Mouse (Mus musculus): ENCODE data around the gene Cdc37.

Cdc37 gene

DNA sequence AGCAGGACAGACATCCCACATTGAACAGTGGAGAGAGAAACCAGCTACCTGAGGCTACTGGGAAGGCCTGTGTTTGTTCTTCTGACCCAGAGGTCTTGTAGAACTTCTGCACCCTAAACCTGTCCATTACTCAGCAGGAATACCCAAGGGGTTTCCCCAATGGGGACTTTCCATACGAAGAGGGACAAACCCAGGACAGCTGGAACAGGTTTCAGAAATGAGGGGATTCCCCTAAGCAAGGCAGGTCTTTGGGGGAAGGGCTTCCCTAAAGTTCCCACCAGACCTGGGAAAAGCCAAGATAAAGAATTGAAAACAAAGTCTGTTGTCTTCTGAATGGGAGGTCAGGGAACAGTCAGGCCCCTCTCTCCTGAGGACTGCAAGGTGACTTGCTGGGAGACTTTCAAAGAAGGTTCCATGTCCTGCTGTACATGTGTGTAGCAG, 13.8 kb downstream of the Cdc37 start:
- DNase-seq (ENCODE audit: low spot score in 2 of 2): no peak

DNA sequence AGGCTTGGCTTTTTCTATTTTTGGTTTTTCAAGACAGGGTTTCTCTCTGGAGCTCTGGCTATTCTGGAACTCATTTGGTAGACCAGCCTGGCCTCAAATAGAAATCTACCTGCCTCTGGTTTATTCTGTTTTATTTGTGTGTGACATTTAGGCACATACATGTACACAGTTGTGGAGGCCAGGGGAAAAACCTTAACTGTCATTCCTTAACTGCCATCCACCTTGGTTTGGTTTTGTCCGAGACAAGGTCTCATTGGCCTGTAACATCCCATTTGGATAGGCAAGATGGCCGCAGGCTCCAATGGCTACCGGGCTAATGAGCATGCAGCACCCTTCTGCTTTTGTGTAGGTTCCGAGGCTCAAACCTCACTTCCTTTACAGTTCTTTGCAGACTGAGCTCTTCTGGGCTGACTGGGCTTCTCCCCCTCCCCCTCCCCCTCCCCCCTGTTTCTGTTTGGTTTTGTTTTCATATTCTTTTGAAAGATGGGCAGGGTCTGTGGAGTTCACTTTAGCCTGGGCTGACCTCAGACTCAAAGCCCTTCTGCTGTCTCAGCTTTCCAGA, 14.4 kb downstream of the Cdc37 start:
- no peak for DNase-seq (ENCODE audit: low spot score in 2 of 2)

- no peak for DNase-seq (ENCODE audit: low spot score in 2 of 2)
Measured at GRCm38 (mm10) chr9:21134595-21135328, 15.0 kb downstream of the Cdc37 start.

DNA sequence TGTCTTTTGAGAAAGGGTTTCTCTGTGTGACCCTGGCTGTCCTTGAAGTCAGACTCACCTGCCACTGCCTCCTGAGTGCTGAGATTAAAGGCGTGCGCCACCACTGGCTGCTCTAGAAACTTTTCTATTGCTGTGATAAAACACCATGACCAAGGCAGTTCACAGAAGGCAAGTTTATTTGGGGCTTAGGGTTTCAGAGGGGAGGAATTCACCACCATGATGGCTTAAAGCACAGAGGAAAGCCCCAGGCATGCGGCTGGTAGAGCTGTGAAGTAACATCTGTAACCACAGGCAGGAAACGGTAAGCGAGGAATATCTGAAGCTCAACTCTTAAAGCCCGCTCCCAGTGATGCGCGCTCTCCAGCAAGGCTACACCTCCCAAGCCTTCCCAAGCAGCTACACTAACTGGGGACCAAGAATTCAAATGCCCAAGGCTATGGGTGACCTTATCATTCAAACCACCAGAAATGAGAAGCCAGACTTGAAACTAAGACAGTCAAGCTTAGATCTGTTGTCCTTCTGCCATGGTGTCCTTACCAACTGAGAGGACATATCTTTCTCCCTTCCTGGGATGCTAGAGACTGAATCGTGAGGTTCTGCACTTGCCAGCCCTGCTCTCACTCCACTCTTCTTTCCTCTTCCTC, 16.6 kb downstream of the Cdc37 start:
- DNase-seq (ENCODE audit: low spot score in 2 of 2): no peak

DNA sequence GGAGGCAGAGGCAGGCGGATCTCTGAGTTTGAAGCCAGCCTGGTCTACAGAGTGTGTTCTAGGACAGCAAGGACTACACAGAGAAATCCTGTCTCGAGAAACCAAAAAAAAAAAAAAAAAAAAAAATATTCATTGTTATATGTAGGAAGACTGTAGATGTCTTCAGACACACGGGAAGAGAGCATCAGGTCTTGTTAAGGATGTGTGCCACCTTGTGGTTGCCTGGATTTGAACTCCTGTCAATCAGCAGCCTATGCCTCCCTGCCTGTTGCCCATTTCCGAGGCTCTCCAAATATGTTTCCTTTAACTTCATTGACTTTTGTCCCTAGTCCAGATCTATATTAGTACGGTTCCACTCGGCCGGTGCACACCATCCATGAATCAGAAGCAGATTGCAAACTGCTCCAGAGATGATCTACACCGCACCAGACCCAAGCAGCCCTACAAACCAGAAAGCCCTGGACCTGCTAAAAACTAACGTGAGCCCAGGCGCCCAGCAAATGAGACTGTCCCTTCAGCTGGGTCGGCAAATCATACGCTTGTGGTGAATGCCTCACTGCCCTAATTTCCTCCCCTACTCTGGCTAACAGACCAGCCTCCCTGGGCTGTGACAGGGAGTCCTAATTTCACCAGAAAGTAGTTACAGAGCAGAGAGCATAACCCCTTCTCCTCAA, 17.5 kb downstream of the Cdc37 start:
- no peak for DNase-seq (ENCODE audit: low spot score in 2 of 2)

- DNase-seq (ENCODE audit: low spot score in 2 of 2): peak; percentile 88
Measured at GRCm38 (mm10) chr9:21131059-21131956, 18.5 kb downstream of the Cdc37 start, which contains the start of gene Tyk2. Gene Tyk2 (minus strand): TSS chr9:21131243.

DNA sequence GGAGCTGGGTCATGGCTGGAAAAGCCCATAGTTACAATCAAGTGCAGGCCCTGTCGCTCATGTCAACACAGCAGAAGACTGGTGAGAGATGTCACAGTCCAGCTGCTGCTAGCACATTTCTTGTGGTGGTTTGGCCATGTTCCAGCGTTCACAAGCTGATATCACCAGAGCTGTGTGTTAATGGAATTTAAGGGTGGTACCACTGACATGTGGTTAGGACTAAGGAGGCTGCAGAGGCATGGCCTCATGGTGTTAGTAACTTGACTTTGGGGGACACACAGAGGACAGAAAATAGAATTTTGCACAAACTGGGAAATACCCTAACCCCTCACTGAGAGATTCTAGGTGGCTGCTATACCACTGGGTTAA, 23.5 kb downstream of the Cdc37 start:
- no peak for DNase-seq (ENCODE audit: low spot score in 2 of 2)

- no peak for DNase-seq (ENCODE audit: low spot score in 2 of 2)
Measured at GRCm38 (mm10) chr9:21125502-21126258, 24.1 kb downstream of the Cdc37 start.

GRCm38 (mm10) chr9:21124837-21125236, 24.9 kb downstream of the Cdc37 start:
- DNase-seq (ENCODE audit: low spot score in 2 of 2): no peak

GRCm38 (mm10) chr9:21121483-21121882, 28.3 kb downstream of the Cdc37 start:
- DNase-seq (ENCODE audit: low spot score in 2 of 2): no peak

- no peak for DNase-seq (ENCODE audit: low spot score in 2 of 2)
Measured at GRCm38 (mm10) chr9:21117073-21117472, 32.7 kb downstream of the Cdc37 start.

DNA sequence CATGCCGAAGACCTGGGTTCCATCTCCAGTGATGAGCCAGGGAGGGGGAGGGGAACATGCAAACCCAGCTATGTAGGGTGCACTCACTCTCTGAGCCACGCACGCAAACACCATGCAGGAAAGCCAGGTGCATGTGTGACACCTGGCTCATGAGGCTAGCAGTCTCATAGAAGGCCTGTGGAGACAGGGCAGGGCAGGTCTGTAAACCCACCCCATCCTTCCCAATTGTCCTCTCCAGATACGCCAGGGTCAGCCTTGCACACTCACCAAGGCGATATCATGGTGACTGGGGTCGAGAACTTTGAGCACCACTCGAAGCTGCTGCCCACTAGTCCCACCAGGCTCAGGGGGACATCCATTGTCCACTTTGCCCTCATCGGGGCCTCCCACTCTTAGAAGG, 34.7 kb downstream of the Cdc37 start:
- no peak for DNase-seq (ENCODE audit: low spot score in 2 of 2)

GRCm38 (mm10) chr9:21114190-21114589, 35.6 kb downstream of the Cdc37 start:
- no peak for DNase-seq (ENCODE audit: low spot score in 2 of 2)

- no peak for DNase-seq (ENCODE audit: low spot score in 2 of 2)
Measured at GRCm38 (mm10) chr9:21113751-21114150, 36.0 kb downstream of the Cdc37 start.

DNA sequence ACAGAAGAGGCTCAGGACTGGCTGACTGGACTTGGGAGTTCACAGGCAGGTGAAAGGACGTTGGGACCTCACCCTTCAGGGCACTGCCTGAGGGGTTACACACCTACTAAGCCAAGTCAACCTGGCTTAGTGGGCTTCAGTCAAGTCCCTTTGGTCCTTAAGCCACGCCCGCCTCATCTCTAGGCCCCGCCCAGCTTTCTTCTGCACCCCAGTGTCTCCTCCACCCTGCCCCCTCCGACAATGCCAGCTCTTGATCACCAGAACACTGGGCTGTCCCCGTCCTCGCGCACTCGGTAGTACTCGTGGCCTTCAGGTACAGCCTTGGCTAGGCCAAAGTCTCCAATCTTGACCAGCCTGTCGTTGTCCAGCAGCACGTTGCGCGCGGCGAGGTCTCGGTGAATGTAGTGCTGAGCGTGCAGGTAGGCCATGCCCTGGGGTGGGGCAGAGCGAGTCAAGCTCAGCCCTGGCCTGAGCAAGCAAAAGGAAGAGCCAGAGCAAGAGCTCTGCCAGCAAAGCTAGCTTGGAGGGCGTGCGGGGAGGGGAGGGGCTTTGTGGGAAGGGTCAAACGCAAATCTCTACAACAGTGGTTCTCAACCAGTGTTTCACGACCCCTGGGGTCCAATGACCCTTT, 42.1 kb downstream of the Cdc37 start:
- DNase-seq (ENCODE audit: low spot score in 2 of 2): no peak

GRCm38 (mm10) chr9:21105760-21106564, 43.8 kb downstream of the Cdc37 start:
- DNase-seq (ENCODE audit: low spot score in 2 of 2): no peak

DNA sequence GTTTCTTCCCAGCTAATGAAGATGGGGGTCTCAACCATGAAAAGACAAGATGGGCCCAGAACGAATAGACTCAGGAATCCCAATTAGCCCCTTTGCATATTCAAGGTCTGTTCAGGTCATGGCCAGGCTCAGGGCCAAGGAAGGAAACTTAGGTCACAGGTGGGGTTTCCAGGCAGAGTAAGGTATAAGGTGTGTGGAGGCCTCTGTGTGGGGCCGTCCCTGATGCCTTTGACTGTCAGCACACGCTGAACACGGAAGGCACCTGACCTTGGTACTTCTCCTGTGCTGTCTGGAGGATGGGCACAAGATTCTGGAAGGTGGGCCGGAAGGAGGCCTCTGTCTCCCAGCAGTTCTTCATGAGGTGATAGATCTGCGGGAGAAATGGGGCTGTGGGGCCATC, 45.0 kb downstream of the Cdc37 start:
- no peak for DNase-seq (ENCODE audit: low spot score in 2 of 2)

DNA sequence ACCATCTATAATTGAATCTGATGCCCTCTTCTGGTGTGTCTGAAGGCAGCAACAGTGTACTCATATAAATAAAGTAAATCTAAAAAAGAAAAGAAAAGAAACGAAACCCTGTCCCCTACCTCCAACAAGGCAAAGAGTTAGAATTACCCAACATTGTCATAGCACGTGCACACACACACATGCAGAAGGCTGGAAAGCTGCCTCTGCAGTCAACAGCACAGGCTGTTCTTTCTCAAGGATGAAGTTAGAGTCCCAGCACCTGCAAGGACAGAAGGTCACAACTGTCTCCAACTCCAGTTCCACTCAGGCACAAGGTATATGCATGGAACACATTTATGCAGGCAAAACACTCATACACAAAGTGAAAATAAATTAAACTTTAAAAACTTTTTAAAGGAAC, 47.7 kb downstream of the Cdc37 start:
- DNase-seq (ENCODE audit: low spot score in 2 of 2): no peak

- DNase-seq (ENCODE audit: low spot score in 2 of 2): no peak
Measured at GRCm38 (mm10) chr9:21100447-21101161, 49.2 kb downstream of the Cdc37 start.

All from urinary bladder, postnatal 4 days (tissue).